22 mouse cellular contexts compared by ENCODE assay signal in genomic region chr9:121802747-121803146, GRCm38 (mm10). TPM values are rescaled to one million over a fixed set of nuclear protein-coding genes. Genes with fewer than 3 reads are reported as not detected.
"Had no signal": no experiment of that assay in that cellular context is flagged by ENCODE, and none has a peak within 500 bp of the region (broad histone marks: within the 10 kb centered on the region; RNA-seq: fewer than 3 reads in every experiment).

No protein-coding gene starts in this region.

- H3K4me1 ChIP-seq: midbrain, embryonic 15.5 days had no signal

- DNase-seq: kidney, adult 11 months; kidney, adult 9 months; kidney, postnatal 14 days; kidney, postnatal 4 days; left cerebral cortex, postnatal 4 days; liver, postnatal 0 days; lung, embryonic 14.5 days; retina, postnatal 1 day; right cerebral cortex, postnatal 25 days; spleen, adult 18-20 months; thymus, postnatal 25 days had no signal

- H3K4me3 ChIP-seq: limb, embryonic 12.5 days; limb, embryonic 15.5 days; midbrain, embryonic 10.5 days; midbrain, embryonic 15.5 days; neural tube, embryonic 12.5 days; neural tube, embryonic 15.5 days; stomach, embryonic 15.5 days had no signal

- H3K36me3 ChIP-seq: limb, embryonic 12.5 days; limb, embryonic 15.5 days; midbrain, embryonic 10.5 days; midbrain, embryonic 15.5 days; neural tube, embryonic 12.5 days; neural tube, embryonic 15.5 days; stomach, embryonic 15.5 days had no signal

- H3K9ac ChIP-seq: limb, embryonic 12.5 days; limb, embryonic 15.5 days; liver, embryonic 14.5 days; liver, postnatal 0 days; lung, embryonic 14.5 days; midbrain, embryonic 15.5 days; neural tube, embryonic 12.5 days; neural tube, embryonic 15.5 days; stomach, embryonic 15.5 days had no signal

- H3K4me2 ChIP-seq: limb, embryonic 12.5 days; limb, embryonic 15.5 days; liver, embryonic 11.5 days; lung, embryonic 14.5 days; midbrain, embryonic 15.5 days; neural tube, embryonic 12.5 days; neural tube, embryonic 15.5 days; stomach, embryonic 15.5 days had no signal

- ATAC-seq: liver, postnatal 0 days; lung, postnatal 0 days; midbrain, embryonic 15.5 days had no signal

- H3K27me3 ChIP-seq: limb, embryonic 15.5 days; midbrain, embryonic 15.5 days; neural tube, embryonic 15.5 days; stomach, embryonic 15.5 days had no signal

- H3K27ac ChIP-seq: limb, embryonic 12.5 days; limb, embryonic 15.5 days; liver, embryonic 14.5 days; macrophage; midbrain, embryonic 15.5 days; neural tube, embryonic 12.5 days; neural tube, embryonic 15.5 days; stomach, embryonic 15.5 days had no signal

- H3K9me3 ChIP-seq: limb, embryonic 12.5 days; limb, embryonic 15.5 days; midbrain, embryonic 10.5 days; midbrain, embryonic 15.5 days; neural tube, embryonic 12.5 days; neural tube, embryonic 15.5 days; stomach, embryonic 15.5 days had no signal

RNA-seq across cellular contexts. Expression of gene Hhatl, which starts 10.4 kb away (rescaled TPM):
- polyA plus RNA-seq: liver, embryonic 11.5 days; liver, embryonic 14.5 days; liver, postnatal 0 days; macrophage; midbrain, embryonic 10.5 days; neural tube, embryonic 12.5 days had no signal

RNA-seq across cellular contexts. Expression of gene Klhl40, which starts 25.3 kb away (rescaled TPM):
- polyA plus RNA-seq: liver, embryonic 11.5 days; liver, embryonic 14.5 days; macrophage had no signal

RNA-seq across cellular contexts. Expression of gene Ccdc13, which starts 36.5 kb away (rescaled TPM):
- polyA plus RNA-seq: liver, embryonic 14.5 days; liver, postnatal 0 days; macrophage had no signal
